Mouse (Mus musculus): ENCODE data around the gene Gm9999.
"Not testable (repeated sequence)": the region's sequence is repeated elsewhere in the genome, so short reads cannot be mapped to it uniquely, and the experiment has no call there.

The Gm9999 gene

DNA sequence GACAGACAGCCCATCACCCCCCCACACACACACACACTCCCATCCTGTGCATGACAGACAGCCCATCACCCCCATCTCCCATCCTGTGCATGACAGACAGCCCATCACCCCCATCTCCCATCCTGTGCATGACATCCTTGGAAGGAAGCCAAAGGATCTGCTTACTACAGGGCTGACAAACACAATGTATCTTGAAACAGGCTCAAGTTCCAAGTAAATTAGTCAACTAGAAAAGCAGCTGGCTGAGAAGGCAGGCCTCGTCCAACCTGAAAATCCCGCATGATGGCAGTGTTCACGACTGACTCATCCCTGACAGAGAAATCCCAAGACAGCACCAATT lies 17.2 kb downstream of the Gm9999 start:
- DNase-seq = peak; percentile 36

DNA sequence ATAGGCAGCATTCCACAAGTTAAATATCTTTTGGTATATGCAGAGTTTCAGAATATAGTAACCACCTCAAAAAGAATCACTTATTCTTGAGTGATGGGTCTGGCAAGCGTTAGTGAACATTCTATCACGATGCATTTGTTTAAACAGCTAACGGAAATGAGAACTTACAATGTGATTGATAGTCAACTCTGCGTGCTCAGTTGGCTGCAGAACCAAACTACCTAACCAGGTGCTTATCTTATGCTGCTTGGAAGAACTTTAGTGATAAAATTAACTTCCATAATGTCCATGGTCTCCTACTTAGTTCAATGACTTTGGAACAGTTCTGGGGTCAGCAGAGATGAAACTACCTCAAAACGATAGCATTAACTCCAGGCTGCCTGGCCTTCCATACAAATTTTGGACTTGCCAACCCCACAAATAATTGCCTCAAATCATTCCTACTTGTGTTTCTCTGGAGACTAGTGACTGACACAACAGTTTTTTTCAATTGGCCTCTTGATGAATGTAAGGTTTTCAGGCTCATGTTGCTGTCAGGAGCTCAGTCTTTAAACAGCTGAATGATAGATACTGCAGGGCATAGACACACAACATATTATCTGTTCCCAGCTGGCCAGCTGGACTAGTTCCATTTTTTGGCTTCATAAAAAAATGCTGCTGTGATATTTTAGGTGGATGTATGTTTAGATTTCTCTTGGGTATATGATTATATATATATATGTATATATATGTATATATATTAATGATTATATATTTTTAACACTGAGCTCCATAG lies 17.9 kb downstream of the Gm9999 start:
- no peak for DNase-seq

- DNase-seq = no peak
Observed at GRCm38 (mm10) chr7:47001900-47002275, 18.5 kb downstream of the Gm9999 start.

DNA sequence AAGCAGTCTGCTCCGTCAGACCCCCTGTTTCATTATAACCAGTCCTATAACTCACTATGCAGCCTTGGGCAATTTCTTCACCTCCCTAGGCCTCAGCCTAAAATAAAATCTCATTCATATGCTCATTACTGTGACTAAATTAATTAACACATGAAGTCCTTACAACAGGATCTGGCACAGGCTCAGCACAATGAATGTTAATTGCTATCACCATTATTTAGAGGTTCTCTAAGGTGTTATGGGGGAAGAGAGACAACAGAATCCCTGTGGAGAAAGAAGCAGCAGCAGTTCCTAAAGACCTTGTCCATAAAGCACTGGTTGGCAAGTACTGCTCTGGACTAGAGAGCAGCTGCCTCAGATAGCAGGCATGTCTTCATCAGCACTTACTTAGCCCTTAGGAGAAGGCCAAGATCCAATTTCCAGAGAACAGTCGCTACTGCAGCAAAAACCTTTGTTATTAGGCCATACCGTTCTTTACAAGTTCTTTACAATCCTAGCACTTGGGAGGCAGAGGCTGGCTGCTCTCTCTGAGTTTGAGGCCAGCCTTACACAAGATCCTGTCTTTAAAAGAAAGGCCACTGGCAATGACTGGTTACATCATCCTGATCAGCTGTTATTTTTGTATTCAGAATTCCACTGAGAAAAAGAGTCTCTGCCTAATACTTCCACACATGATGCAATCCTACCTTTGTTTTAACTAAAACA lies 20.2 kb downstream of the Gm9999 start:
- no peak for DNase-seq

GRCm38 (mm10) chr7:47007109-47007780 lies 23.9 kb downstream of the Gm9999 start:
- no peak for DNase-seq

GRCm38 (mm10) chr7:47007818-47008167 lies 24.4 kb downstream of the Gm9999 start:
- no peak for DNase-seq

DNA sequence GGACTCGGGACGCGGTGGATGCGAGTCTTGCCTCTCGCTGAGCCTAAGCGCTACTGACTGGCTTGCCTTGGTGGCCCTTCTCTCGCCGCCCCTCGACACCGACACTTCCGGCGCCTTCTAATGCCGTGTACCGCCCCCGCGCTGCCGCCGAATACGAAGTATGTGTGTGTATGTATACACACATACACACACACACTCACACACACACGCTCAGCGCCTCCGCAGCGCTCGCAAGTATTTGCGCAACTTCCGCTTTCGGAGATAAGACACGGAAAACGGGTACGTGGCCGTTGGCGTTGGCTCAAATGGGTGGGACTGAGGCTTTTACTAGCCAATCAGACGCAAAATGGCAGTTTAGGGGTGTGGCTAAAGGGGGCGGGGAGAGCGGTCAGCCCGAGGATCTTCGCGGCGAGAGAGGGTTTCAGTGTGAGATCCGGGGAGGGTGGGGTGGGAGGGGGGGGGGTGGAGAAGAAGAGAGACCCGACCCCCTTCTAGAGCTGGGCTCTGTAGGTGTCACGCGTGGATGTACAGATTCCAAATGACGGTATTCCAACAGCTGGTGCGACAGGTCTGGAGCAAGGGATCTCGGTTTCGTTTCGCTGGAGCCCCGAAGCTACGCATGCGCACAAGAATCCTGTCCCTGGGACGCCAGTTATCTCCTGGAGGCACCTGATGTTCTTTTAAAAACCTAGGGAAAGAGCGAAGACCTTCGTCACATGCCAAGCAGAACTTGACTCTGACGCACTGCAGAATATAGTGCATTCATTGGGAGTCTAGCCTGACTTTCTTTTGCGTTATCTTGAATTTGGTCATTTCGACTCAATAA lies 25.0 kb downstream of the Gm9999 start, which contains the start of gene Spty2d1:
Gene Spty2d1, minus strand, starts transcription at position 244 of the 826 bp plus-strand sequence.
- peak; percentile 100 for DNase-seq

DNA sequence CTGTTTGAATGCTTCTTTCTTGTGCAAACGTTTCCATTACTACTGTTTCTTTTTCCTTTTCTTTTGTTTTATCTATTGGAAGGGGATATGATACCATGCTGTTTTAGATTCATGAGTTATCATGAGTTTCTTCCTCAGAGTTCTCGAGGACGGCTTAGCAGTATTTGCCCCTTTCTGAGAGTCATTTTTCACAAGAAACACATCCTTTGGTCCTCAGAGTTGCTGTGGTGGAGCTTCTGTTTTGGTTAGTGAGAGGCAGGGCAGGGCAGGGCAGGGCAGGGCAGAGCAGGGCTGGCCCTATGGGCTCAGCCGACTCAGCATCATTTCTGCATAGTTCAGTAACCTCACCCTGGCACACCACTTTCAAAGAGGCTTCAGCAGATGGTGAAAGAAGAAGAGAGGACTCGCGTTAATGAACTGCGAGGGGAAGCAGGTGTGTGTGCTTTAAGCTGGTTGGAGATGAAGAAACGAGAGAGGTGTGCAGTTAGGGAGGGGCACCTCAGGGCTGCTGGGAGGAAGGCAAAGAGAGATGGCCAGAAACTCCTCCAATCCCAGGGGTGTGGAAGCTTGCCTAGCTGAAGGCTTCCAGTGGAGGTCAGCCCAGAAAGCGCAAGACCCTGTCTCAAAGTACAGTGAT lies 29.9 kb downstream of the Gm9999 start:
- no peak for DNase-seq

- peak; percentile 70 for DNase-seq
Observed at GRCm38 (mm10) chr7:47014564-47015389, 31.4 kb downstream of the Gm9999 start.

DNA sequence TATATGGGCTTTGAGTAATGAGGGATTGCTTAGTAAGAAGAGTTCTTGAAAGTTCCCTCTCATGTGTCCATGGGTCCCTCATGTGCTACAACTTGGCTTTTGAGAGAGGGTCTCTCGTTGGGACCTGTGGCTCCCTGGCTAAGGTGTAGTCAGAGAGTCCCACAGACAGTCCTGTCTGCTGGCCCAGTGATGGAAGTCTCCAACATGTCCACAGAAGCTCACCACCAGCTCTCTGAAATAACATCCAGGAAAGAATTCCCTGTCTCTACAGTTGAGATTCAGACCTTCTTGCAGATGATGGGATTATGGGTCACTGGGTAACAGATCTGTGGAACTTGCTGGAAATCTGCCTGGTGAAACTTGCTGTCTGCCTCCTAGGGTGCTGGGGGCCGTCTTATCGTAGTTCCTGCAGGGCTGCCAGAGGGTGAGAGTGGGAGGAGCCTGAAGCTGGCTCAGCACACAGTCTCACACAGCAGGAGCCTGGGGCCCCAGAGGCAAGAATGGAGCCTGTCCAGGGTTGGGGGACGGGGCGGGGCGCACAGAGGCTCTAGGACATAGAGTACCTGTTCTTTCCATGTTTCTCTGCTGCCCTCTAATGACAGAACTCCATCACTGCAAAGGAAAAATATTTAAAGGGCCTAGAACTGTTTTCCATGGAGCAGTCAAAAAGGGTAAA lies 32.1 kb downstream of the Gm9999 start:
- peak; percentile 89 for DNase-seq

DNA sequence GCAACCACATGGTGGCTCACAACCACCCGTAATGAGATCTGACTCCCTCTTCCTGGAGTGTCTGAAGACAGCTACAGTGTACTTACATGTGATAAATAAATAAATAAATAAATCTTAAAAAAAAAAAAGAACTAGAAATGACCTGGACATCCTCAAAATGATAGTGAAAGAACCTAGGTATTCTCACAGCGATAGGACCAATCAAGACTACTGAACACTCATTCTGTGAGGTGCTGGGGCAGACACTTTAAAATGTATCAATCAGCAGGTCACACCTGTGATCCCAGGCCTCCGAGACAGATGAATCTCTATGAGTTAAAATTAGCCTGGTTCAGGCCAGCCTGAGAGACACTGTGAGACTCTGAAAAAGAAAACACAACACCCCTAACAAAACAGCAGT lies 33.2 kb downstream of the Gm9999 start:
- no peak for DNase-seq

DNA sequence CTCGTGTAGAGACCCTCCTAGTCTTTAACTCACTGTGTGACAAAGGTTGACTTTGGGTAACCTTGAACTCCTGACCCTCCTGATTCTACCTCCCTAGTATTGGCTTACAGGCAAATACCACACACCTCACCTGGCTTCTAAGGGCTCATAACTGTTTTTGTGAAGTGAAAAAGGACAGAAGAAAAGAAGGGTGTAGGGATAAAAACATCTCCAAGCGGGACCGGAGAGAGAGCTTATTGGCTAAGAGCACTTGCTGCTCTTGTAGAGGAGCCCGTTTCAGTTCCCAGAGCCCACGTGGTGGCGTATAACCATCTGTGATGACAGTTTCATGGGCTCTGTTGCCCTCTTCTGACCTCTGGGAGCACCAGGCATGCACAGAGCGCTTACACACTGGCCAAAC lies 33.8 kb downstream of the Gm9999 start:
- DNase-seq = no peak

- no peak for DNase-seq
Observed at GRCm38 (mm10) chr7:47019641-47020040, 36.3 kb downstream of the Gm9999 start.

GRCm38 (mm10) chr7:47020956-47021355 lies 37.6 kb downstream of the Gm9999 start:
- DNase-seq = no peak

- DNase-seq = no peak
Observed at GRCm38 (mm10) chr7:47022482-47022881, 39.1 kb downstream of the Gm9999 start.

GRCm38 (mm10) chr7:47023530-47023929 lies 40.1 kb downstream of the Gm9999 start:
- peak; percentile 89 for DNase-seq

DNA sequence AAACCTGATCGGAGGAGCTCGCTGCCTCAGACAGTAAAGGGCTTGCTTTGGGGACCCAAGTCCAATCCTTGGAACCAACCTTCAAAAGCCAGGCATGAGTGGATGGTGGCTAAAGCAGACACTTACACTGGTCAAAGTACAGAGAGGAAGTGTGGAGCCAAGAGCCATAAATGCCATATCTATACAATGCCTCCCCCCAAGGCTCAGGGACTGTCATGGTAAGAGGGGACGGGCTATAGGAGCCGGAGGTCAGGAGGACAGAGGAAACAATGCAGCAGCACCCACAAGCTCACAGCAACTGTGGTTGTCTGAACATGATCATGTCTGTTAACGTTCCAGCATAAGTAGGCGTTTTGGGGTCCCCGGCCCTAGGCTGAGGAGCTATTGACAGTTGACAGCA lies 41.1 kb downstream of the Gm9999 start:
- no peak for DNase-seq

DNA sequence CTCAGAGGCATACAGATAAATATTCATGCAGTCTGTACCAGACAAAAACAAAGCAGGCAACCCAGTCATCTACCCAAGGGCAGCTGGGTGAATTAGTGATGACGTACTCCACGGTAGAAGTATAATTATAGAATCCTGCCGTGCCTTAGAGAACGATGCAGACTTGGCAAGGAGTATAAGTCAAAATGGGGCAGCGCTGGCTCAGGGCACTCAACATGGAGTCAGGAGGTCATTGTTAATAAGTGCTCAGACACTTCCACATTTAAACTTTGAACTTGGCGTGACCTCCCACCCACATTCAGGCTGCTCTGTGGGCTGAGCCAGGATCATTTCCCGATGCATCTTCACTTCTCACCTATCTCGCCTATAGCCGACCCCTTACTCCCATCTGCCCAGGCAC lies 42.0 kb downstream of the Gm9999 start:
- DNase-seq = no peak

DNA sequence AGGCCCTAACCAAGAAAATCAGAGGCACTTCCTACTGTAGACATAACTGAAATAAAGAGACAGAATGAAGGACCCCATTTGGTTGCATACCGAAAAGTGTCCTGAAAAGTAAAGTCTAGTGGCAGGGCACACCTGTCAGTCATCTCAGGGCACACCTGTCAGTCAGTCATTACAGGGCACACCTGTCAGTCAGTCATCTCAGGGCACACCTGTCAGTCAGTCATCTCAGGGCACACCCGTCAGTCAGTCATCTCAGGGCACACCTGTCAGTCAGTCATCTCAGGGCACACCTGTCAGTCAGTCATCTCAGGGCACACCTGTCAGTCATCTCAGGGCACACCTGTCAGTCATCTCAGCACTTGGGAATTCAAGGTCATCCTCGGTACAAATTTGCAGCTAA lies 43.5 kb downstream of the Gm9999 start:
- DNase-seq = not testable (repeated sequence)

DNA sequence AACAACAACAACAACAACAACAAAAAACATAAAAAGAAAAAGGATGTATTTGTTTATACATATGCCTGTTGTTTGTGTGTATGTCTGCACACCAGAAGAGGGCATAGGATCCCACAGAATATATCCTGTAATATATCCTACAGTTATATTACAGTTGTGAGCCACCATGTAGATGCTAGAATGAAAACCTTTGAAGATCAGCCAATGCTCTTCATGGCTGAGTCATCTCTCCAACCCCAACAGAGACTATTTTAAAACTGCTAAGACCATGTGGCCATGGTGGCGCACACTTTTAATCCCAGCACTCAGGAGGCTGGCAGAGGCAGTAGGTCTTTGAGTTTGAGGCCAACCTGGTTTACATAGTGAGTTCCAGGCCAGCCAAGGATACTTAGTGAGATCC lies 44.1 kb downstream of the Gm9999 start:
- DNase-seq = no peak

DNA sequence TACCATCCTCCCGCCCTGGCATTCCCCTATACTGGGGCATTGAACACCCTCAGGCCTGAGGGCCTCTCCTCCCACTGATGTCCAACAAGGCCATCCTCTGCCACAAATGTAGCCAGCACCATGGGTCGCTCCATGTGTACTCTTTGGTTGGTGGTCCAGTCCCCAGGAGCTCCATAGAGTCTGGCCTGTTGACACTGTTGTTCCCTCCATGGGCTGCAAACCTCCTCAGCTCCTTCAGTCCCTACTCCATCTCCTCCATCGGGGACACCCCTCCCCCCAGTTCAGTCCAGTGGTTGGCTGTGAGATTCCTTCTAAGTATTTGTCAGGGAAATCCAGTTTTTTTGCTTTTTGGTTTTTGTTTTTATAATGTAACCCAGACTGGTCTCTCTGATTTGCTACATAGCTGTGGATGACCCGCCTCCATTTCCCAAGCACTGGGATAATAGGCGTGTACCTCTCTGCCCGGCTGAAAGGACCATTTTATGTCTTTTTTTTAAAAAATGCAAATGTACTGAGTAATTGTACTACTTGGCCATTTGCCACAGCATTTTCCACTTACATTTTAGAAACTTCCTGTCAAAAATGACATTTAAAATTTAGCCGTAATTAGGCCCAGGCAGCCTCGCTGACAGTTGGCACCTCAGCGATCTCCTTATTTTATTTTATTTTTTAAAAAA lies 47.3 kb downstream of the Gm9999 start:
- DNase-seq = no peak

Measured in lung, postnatal 14 days (tissue).